Mouse (Mus musculus): ENCODE results near the gene Rcc2. TPM values are rescaled to one million over a fixed set of nuclear protein-coding genes. Genes with fewer than 3 reads are reported as not detected.

Gene Rcc2
- total and polyA plus RNA-seq, 3 experiments, result 187 to 348 (median 249) TPM

GRCm38 (mm10) chr4:140723801-140724200 lies 23.5 kb downstream of the Rcc2 start:
- no peaks in the 10 kb centered on the region for H3K79me2 ChIP-seq (replicated peaks; ENCODE audit: control insufficient read depth, extremely low read depth, insufficient read depth, poor library complexity, severe bottlenecking)
- no peak overlapping the region for H3K9ac ChIP-seq (ENCODE audit: insufficient read depth, low read depth)
- TF ChIP-seq KAT2A (IDR thresholded peaks at IDR 0.05; ENCODE audit: insufficient replicate concordance, low read length), result no peak
- no peak for TF ChIP-seq USF1 (IDR thresholded peaks at IDR 0.05; ENCODE audit: low read depth, low read length)
- TF ChIP-seq RAD21 (IDR thresholded peaks at IDR 0.05; ENCODE audit: low read depth, low read length), result peak; percentile 23
- peak; percentile 30 for TF ChIP-seq SMC3 (IDR thresholded peaks at IDR 0.05; ENCODE audit: low read depth, low read length)
- TF ChIP-seq CTCF (conservative IDR thresholded peaks at IDR 0.05 in 1 of 2, IDR thresholded peaks at IDR 0.05 in 1 of 2; ENCODE audit: low read depth in 2 of 2, low read length in 2 of 2), result peak; percentile 32 to 67; a peak in 2 of 4 replicates
- no peak for TF ChIP-seq TBP (conservative IDR thresholded peaks at IDR 0.05; ENCODE audit: low read depth, low read length)
- H3K4me2 ChIP-seq (ENCODE audit: insufficient read depth, low read depth, poor library complexity, severe bottlenecking), result no peak overlapping the region
- no peak overlapping the region for H3K27ac ChIP-seq (ENCODE audit: insufficient read depth, low read depth)
- in situ Hi-C loops (cut with MboI; ENCODE audit: low pct_ligation_motif_present, low pct_unique_long_range_greater_than_20kb, low sequenced_read_pairs), result no loop called here
- no peak overlapping the region for H3K4me3 ChIP-seq (replicated peaks in 1 of 3; ENCODE audit: low read depth in 2 of 3, low read length in 2 of 3, poor library complexity in 1 of 3)
- no peaks in the 10 kb centered on the region for H3K9me3 ChIP-seq (replicated peaks; ENCODE audit: low read length)
- peaks cover 43 to 80% of the 10 kb centered on the region in 2 experiments for H3K36me3 ChIP-seq (replicated peaks in 1 of 2; ENCODE audit: control insufficient read depth in 1 of 2, insufficient read depth in 1 of 2, low read length in 1 of 2)
- DNase-seq (ENCODE audit: extremely low read depth), result peak; percentile 65
- dilution Hi-C loops (cut with MboI; ENCODE audit: extremely low pct_ligation_motif_present, extremely low pct_unique_long_range_greater_than_20kb, low sequenced_read_pairs), result no loop called here
- no peaks in the 10 kb centered on the region for H3K27me3 ChIP-seq (replicated peaks)
- H3K4me1 ChIP-seq (ENCODE audit: control insufficient read depth in 1 of 2, insufficient read depth in 2 of 2), result no peaks in the 10 kb centered on the region; a peak in 1 of 4 replicates

GRCm38 (mm10) chr4:140724739-140725138 lies 24.4 kb downstream of the Rcc2 start:
- H3K36me3 ChIP-seq (replicated peaks in 1 of 2; ENCODE audit: control insufficient read depth in 1 of 2, insufficient read depth in 1 of 2, low read length in 1 of 2), result peaks cover 35 to 71% of the 10 kb centered on the region in 2 experiments
- no peaks in the 10 kb centered on the region; a peak in 1 of 4 replicates for H3K4me1 ChIP-seq (ENCODE audit: control insufficient read depth in 1 of 2, insufficient read depth in 2 of 2)
- no peaks in the 10 kb centered on the region for H3K27me3 ChIP-seq (replicated peaks)
- H3K4me3 ChIP-seq (replicated peaks in 1 of 3; ENCODE audit: low read depth in 2 of 3, low read length in 2 of 3, poor library complexity in 1 of 3), result no peak overlapping the region
- no peak for TF ChIP-seq JUN (IDR thresholded peaks at IDR 0.05; ENCODE audit: insufficient read depth, low read depth, low read length)
- TF ChIP-seq KAT2A (IDR thresholded peaks at IDR 0.05; ENCODE audit: insufficient replicate concordance, low read length), result no peak
- TF ChIP-seq RCOR1 (conservative IDR thresholded peaks at IDR 0.05; ENCODE audit: low read depth, low read length), result no peak
- no peak for TF ChIP-seq MEF2A (IDR thresholded peaks at IDR 0.05; ENCODE audit: borderline replicate concordance, low read depth, low read length)
- TF ChIP-seq SIN3A (IDR thresholded peaks at IDR 0.05; ENCODE audit: low read length), result no peak
- no peak for TF ChIP-seq MAZ (IDR thresholded peaks at IDR 0.05; ENCODE audit: low read depth, low read length)
- no peak for TF ChIP-seq UBTF (IDR thresholded peaks at IDR 0.05; ENCODE audit: low read depth, low read length)
- no peak for TF ChIP-seq CHD2 (IDR thresholded peaks at IDR 0.05; ENCODE audit: low read length)
- no peak for TF ChIP-seq RAD21 (IDR thresholded peaks at IDR 0.05; ENCODE audit: low read depth, low read length)
- no peak for TF ChIP-seq ETS1 (conservative IDR thresholded peaks at IDR 0.05; ENCODE audit: low read depth, low read length)
- H3K79me2 ChIP-seq (replicated peaks; ENCODE audit: control insufficient read depth, extremely low read depth, insufficient read depth, poor library complexity, severe bottlenecking), result no peaks in the 10 kb centered on the region
- dilution Hi-C loops (cut with MboI; ENCODE audit: extremely low pct_ligation_motif_present, extremely low pct_unique_long_range_greater_than_20kb, low sequenced_read_pairs), result no loop called here
- no peak for DNase-seq (ENCODE audit: extremely low read depth)
- no peaks in the 10 kb centered on the region for H3K9me3 ChIP-seq (replicated peaks; ENCODE audit: low read length)
- in situ Hi-C loops (cut with MboI; ENCODE audit: low pct_ligation_motif_present, low pct_unique_long_range_greater_than_20kb, low sequenced_read_pairs), result no loop called here
- no peak overlapping the region for H3K4me2 ChIP-seq (ENCODE audit: insufficient read depth, low read depth, poor library complexity, severe bottlenecking)
- no peak overlapping the region for H3K9ac ChIP-seq (ENCODE audit: insufficient read depth, low read depth)
- H3K27ac ChIP-seq (ENCODE audit: insufficient read depth, low read depth), result no peak overlapping the region
